Mouse (Mus musculus) limb, embryonic 14.5 days (tissue): ENCODE data around the gene Ripor1. TPM values are rescaled to one million over a fixed set of nuclear protein-coding genes. Genes with fewer than 3 reads are reported as not detected.

Experiments used
- ATAC-seq: fragments of 200-750 bp; cut with Nextera tagmentation; 2 replicates; pipeline ENCODE4 v1.8.0; 2017; ENCODE audit warnings: low read depth, moderate number of reproducible peaks, moderate TSS enrichment; ENCODE audit not compliant: low FRiP score
- DNase-seq: peaks from one replicate; pipeline ENCODE4 v3.0.0-alpha.2; 2015; ENCODE audit warnings: low spot score
- H3K27ac ChIP-seq: fragments of 300-500 bp; sonication (generic); replicated peaks from 2 replicates; pipeline ENCODE4 v1.5.1; 2014; ENCODE audit warnings: low read depth, mild to moderate bottlenecking, low read length, moderate library complexity, mixed read lengths
- H3K27me3 ChIP-seq: fragments of 300-500 bp; sonication (generic); 2 replicates; pipeline ENCODE4 v1.6.1; 2014; ENCODE audit warnings: low read length, mixed read lengths; ENCODE audit not compliant: control insufficient read depth, insufficient read depth
- H3K36me3 ChIP-seq: fragments of 300-500 bp; sonication (generic); 2 replicates; pipeline ENCODE4 v1.6.1; 2014; ENCODE audit warnings: mild to moderate bottlenecking, low read length, moderate library complexity, mixed read lengths; ENCODE audit not compliant: control insufficient read depth, insufficient read depth
- H3K4me1 ChIP-seq: fragments of 300-500 bp; sonication (generic); 2 replicates; pipeline ENCODE4 v1.6.1; 2014; ENCODE audit warnings: antibody characterized with exemption, low read length, mixed read lengths; ENCODE audit not compliant: control insufficient read depth, insufficient read depth
- H3K4me2 ChIP-seq: fragments of 300-500 bp; sonication (generic); replicated peaks from 2 replicates; pipeline ENCODE4 v1.6.1; 2014; ENCODE audit warnings: low read depth, mild to moderate bottlenecking, low read length, moderate library complexity; ENCODE audit not compliant: severe bottlenecking
- H3K4me3 ChIP-seq: fragments of 300-500 bp; sonication (generic); replicated peaks from 2 replicates; pipeline ENCODE4 v1.5.1; 2014; ENCODE audit warnings: low read length
- H3K9ac ChIP-seq: fragments of 300-500 bp; sonication (generic); 2 replicates; pipeline ENCODE4 v1.6.1; 2014; ENCODE audit warnings: mild to moderate bottlenecking, low read depth, low read length, moderate library complexity; ENCODE audit not compliant: severe bottlenecking
- H3K9me3 ChIP-seq: fragments of 300-500 bp; sonication (generic); 2 replicates; pipeline ENCODE4 v1.6.1; 2016; ENCODE audit warnings: low read length; ENCODE audit not compliant: control insufficient read depth
- POLR2A ChIP-seq: fragments of 200-500 bp; IDR thresholded peaks from 2 replicates; pipeline ENCODE4 v1.8.0; 2012; ENCODE audit warnings: inconsistent platforms, mild to moderate bottlenecking, moderate library complexity, borderline replicate concordance; ENCODE audit not compliant: insufficient read depth, insufficient read length; ENCODE audit errors: extremely low read depth
- WGBS: fragments of 180-500 bp; shearing (Covaris S2); extraction: QIAGEN DNeasy Blood & Tissue Kit; methylation state at CpG from one replicate; pipeline ENCODE4 v1.1.7; 2014; 5-methylcytosine and 5-hydroxymethylcytosine counted together
- polyA plus RNA-seq, 2 experiments: library from polyadenylated mRNA; depleted of rRNA in 1 of 2; stranded (reverse) in 1 of 2; unstranded in 1 of 2; fragments of >200 nt; fragmentation: Nextera tagmentation in 1 of 2; extraction: Ambion mirVana in 1 of 2; gene quantifications; 2 replicates each; pipeline versions ENCODE4 v1.2.1 to v1.2.3; 2012 to 2014

Ripor1 gene
- polyA plus RNA-seq, 2 experiments = 18.7 to 25.0 TPM

DNA sequence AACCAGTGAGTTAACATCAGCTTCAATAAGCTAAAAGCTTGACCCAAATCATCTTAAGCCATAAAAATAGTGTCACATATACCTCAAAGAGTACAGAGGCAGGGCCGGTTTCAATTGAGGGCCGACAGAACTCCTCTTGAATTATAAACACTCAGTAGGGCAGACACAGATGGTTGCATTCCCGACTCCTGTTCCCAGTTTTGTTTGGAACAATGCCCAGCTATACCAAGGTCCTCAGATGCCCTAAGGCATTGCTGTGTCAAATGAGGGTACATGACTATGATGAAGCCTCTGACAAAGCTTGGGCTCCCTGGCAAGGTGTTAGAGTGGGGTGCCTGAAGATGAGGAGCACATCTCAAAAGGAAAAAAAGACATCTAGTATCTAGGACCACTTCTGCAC lies 29.5 kb upstream of the Ripor1 start:
- no peak for ATAC-seq
- Histone ChIP-seq H3K4me1 (no peaks in the 10 kb centered on the region), H3K9me3 (no peaks in the 10 kb centered on the region), H3K36me3 (no peaks in the 10 kb centered on the region), H3K27me3 (no peaks in the 10 kb centered on the region), H3K27ac (no peak overlapping the region), H3K4me3 (no peak overlapping the region), H3K4me2 (no peak overlapping the region), H3K9ac (no peak overlapping the region)
- TF ChIP-seq POLR2A = no peak
- DNase-seq = no peak
- 53% methylated on average over 3 of the region's 3 CpGs for WGBS

DNA sequence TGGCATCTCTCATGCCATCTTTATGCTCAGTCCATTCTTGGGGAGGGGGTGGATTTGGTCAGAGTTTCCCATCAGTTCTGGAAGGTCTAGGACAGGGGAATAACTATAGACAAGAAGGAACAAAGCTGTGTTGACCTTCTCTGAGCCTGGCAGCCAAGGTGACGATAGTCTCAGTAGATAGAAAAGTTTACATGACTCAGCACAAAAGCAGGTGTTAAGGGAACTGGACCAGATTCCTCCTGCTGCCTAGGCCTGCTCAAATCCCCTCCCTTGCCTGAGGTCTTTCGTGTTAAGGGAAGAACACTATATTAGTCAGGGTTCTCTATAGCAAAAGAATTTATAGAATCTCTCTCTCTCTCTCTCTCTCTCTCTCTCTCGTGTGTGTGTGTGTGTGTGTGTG lies 25.3 kb upstream of the Ripor1 start:
- 55% methylated on average over 3 of the region's 3 CpGs for WGBS
- Histone ChIP-seq H3K9me3 (no peaks in the 10 kb centered on the region), H3K9ac (no peak overlapping the region), H3K4me2 (no peak overlapping the region), H3K36me3 (no peaks in the 10 kb centered on the region), H3K27ac (no peak overlapping the region), H3K4me1 (no peaks in the 10 kb centered on the region), H3K27me3 (no peaks in the 10 kb centered on the region), H3K4me3 (no peak overlapping the region)
- DNase-seq (peak; percentile 40), ATAC-seq (no peak)
- no peak for TF ChIP-seq POLR2A

DNA sequence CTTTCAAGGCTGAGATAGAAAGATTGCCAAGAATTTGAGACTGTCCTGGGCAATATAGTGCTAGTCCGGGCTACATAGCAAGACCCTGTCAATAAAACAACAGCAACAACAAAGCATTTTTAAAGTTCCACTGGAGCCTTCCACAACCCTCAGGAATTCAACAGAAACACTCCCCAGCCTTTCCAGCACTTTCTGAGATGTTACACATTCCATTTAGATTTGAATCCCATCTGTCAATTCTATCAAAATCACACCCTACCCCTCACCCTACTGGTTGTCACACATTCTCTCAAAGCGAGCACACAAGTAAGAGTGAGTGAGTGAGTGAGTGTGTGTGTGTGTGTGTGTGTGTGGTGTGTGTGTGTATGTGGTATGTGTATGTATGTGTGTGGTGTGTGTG lies 12.6 kb upstream of the Ripor1 start:
- Histone ChIP-seq H3K27me3 (no peaks in the 10 kb centered on the region), H3K4me3 (no peak overlapping the region), H3K9ac (no peak overlapping the region), H3K27ac (no peak overlapping the region), H3K36me3 (no peaks in the 10 kb centered on the region), H3K4me2 (no peak overlapping the region), H3K4me1 (peaks cover 13% of the 10 kb centered on the region), H3K9me3 (no peaks in the 10 kb centered on the region)
- ATAC-seq (no peak), DNase-seq (no peak)
- no peak for TF ChIP-seq POLR2A
- 53% methylated on average over 2 of the region's 2 CpGs for WGBS

DNA sequence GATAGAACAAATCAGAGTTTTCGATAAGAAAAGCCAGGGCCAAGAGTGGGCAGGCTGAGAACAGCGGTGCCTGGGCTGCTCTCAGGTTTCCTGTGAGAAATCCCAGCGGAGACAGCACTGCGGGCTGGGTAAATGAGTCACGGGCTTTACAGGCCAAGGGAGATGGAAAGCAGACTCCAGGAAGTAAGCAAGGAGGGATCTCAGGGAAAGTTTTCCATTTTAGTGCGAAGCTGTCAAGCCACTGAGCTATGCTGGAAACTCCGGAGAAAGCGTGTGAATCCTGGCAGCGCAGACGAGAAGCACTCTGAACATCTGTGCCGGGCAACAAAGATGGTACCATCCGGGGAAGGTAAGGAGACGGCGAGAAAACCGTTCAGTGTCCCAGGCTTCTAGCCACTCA lies 11.2 kb upstream of the Ripor1 start:
- Histone ChIP-seq H3K4me1 (peaks cover 13% of the 10 kb centered on the region), H3K9me3 (no peaks in the 10 kb centered on the region), H3K9ac (peak overlapping the region; percentile 48), H3K27me3 (no peaks in the 10 kb centered on the region), H3K36me3 (no peaks in the 10 kb centered on the region), H3K27ac (peak overlapping the region; percentile 80), H3K4me3 (peak overlapping the region; percentile 24), H3K4me2 (peak overlapping the region; percentile 38)
- ATAC-seq (peak; percentile 87), DNase-seq (peak; percentile 69)
- WGBS = 10% methylated on average over 15 of the region's 15 CpGs
- TF ChIP-seq POLR2A = no peak

DNA sequence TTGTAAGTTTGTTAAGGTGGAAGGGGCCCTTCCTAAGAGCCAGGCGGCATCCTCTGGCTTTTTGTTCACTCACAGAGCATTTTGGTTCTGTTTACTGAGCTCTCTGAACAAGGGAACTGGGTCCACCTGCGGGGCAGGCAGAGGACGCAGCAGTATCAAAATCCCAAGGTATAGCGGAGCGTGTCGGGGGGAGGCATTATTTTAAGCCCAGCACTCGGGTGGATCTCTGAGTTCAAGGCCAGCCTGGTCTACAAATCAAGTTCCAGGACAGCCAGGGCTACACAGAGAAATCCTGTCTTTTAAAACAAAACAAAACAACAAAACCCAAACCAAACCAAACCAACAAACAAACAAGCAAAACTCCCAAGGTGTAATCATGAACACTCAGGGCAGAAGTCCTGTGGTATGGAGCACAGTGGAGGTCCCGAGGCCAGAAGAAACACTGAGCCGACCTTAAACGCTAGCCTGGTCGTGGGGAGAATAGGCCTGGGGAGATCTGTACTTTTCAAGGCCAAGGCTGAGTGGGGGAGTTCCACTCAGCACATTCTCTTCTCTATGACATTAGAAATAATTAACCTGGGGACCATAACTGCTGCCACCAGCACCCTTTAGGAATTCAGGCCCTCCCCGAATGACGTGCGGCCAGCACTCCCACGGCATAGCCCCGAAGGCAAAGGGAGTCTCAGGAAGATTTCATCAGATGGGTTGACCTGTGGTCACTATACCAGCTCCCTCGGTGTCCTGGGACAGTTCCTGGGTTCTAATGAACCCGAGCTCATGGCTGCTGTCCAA lies 10.4 kb upstream of the Ripor1 start:
- Histone ChIP-seq H3K4me3 (peak overlapping the region; percentile 24), H3K9ac (peak overlapping the region; percentile 48; the same call in 1 of the 2 replicates), H3K36me3 (no peaks in the 10 kb centered on the region), H3K27me3 (no peaks in the 10 kb centered on the region), H3K4me1 (peaks cover 13% of the 10 kb centered on the region), H3K9me3 (no peaks in the 10 kb centered on the region), H3K4me2 (peak overlapping the region; percentile 38), H3K27ac (peak overlapping the region; percentile 80)
- no peak for TF ChIP-seq POLR2A
- no peak for DNase-seq
- ATAC-seq = no peak
- WGBS = 77% methylated on average over 18 of the region's 18 CpGs
